Mouse (Mus musculus): ENCODE data around the gene Hnrnph1. TPM values are rescaled to one million over a fixed set of nuclear protein-coding genes. Genes with fewer than 3 reads are reported as not detected.

Gene Hnrnph1
- polyA plus RNA-seq, 1 experiment from 2014 or later: 525 TPM

DNA sequence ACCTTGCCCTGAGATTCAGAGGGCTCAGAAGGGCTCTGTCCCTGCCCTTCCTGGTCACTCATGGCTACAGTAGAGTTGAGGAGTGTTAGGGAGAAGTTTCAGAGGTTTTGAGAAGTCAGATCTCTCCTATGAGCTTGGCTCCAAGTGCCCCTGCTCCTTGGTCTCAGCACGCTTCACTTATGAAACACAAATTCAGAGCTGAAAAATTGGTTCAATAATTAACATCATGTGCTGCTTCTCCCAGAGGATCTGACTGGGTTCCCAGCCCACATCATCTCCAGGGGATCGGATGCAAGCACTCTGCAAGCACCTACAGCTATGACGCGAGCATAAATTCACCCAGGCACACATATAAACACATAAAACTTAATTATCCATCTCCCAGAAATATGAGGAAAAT is 49.3 kb downstream of the Hnrnph1 start:
- Histone ChIP-seq H3K27me3 (replicated peaks) (no peaks in the 10 kb centered on the region), H3K36me3 (replicated peaks) (no peaks in the 10 kb centered on the region), H3K4me3 (no peak overlapping the region), H3K9ac (no peak overlapping the region), H3K27ac (no peak overlapping the region), H3K4me2 (no peak overlapping the region), H3K4me1 (peaks cover 16% of the 10 kb centered on the region), H3K9me3 (no peaks in the 10 kb centered on the region)
- WGBS: 91% methylated on average over 4 of the region's 4 CpGs
- ATAC-seq (replicated peaks): no peak

GRCm38 (mm10) chr11:50430277-50431133 is 53.7 kb downstream of the Hnrnph1 start, which contains the start of gene Rufy1:
Gene Rufy1 (minus strand): TSS chr11:50431125.
- peak within 1 kb of the TSS; percentile 68 for H3K4me2 ChIP-seq
- no peaks in the 10 kb centered on the region for H3K27me3 ChIP-seq (replicated peaks)
- peak within 1 kb of the TSS; percentile 98 for H3K27ac ChIP-seq
- ATAC-seq (replicated peaks): peak; percentile 88
- H3K9ac ChIP-seq: peak within 1 kb of the TSS; percentile 94
- H3K4me1 ChIP-seq: peaks cover 11% of the 10 kb centered on the region
- no peaks in the 10 kb centered on the region for H3K36me3 ChIP-seq (replicated peaks)
- no peaks in the 10 kb centered on the region for H3K9me3 ChIP-seq
- WGBS: under 1% methylated on average over 90 of the region's 90 CpGs
- H3K4me3 ChIP-seq: peak within 1 kb of the TSS; percentile 92

DNA sequence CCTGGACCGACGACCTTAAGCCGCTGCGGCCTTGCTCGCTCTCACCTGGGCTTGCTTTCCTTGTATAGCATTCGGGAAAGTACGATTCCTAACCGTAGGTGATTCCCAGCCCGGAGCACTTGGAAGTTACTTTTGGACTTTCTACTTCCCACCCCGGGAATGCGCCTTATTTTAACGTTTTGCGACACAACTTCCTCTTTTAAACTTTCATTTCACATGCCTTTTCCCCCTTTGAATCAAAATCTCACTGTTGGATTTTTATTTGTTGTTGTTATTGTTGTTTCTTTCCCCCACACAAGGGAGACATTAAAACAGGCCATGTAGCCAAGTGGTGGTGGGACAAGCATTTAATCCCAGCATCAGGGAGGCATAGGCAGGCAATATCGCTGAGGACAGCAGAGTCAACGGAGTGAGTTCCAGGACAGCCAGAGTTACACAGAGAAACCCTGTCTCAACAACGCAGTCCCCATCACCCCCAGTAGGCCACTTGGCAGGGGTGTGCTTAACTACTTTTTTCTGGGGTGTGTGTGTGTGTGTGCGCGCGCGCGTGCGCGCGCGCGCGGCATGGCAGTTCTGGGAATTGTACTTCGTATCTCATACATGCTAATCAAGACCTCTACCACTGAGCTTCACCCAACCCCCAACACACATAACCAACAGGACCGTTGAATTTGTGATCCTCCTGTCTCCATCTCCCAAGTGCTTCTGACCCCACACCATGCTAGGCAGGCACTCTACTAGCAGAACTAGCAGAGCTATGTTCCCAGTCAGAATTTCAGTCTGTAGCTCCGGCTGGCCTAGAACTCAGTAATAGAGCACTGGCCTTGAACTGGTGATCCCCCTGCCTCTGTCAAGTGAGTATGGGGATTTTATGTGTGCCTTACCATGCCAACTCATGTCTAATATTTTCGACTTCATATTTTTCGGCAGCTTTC is 54.6 kb downstream of the Hnrnph1 start:
- peak overlapping the region; percentile 94 for H3K9ac ChIP-seq
- no peaks in the 10 kb centered on the region for H3K36me3 ChIP-seq (replicated peaks)
- no peaks in the 10 kb centered on the region for H3K27me3 ChIP-seq (replicated peaks)
- H3K4me1 ChIP-seq: peaks cover 11% of the 10 kb centered on the region
- no peaks in the 10 kb centered on the region for H3K9me3 ChIP-seq
- peak overlapping the region; percentile 68 for H3K4me2 ChIP-seq
- peak; percentile 22; the same call in 1 of the 2 replicates for ATAC-seq (replicated peaks)
- peak overlapping the region; percentile 92 for H3K4me3 ChIP-seq
- peak overlapping the region; percentile 98 for H3K27ac ChIP-seq
- 31% methylated on average over 32 of the region's 32 CpGs for WGBS

- Histone ChIP-seq H3K4me3 (no peak overlapping the region), H3K4me2 (no peak overlapping the region), H3K36me3 (replicated peaks) (no peaks in the 10 kb centered on the region), H3K4me1 (peaks cover 11% of the 10 kb centered on the region), H3K9me3 (no peaks in the 10 kb centered on the region), H3K9ac (no peak overlapping the region), H3K27ac (no peak overlapping the region), H3K27me3 (replicated peaks) (no peaks in the 10 kb centered on the region)
- no peak for ATAC-seq (replicated peaks)
- WGBS: 90% methylated on average over 3 of the region's 3 CpGs
These were observed 55.3 kb downstream of the Hnrnph1 start for GRCm38 (mm10) chr11:50432069-50432440.

DNA sequence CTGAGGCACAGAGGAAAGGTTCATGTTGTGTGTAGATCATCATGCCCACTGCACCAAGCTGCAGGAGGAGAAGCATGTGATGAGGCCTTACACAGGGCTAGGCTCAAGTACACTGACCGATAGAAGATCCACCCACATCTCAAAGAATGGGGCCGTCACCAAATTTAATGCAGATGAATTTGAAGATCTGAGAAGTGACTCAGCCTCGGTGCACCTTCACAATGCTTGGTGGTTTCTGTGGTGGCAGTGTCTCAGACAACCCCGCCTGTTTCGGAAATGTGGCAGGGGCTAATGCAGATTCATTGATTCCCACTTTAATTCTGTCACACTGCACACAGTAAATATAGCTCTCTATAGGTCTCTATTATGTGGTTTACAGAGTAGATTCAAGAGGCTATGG is 56.1 kb downstream of the Hnrnph1 start:
- peaks cover 11% of the 10 kb centered on the region for H3K4me1 ChIP-seq
- WGBS: 93% methylated on average over 5 of the region's 5 CpGs

More for the DNA sequence above, 56.1 kb downstream of the Hnrnph1 start:
- no peaks in the 10 kb centered on the region for H3K27me3 ChIP-seq (replicated peaks)
- no peak overlapping the region for H3K27ac ChIP-seq
- H3K36me3 ChIP-seq (replicated peaks): no peaks in the 10 kb centered on the region
- H3K9me3 ChIP-seq: no peaks in the 10 kb centered on the region
- no peak overlapping the region for H3K9ac ChIP-seq
- no peak overlapping the region for H3K4me2 ChIP-seq
- no peak overlapping the region for H3K4me3 ChIP-seq
- ATAC-seq (replicated peaks): no peak

MicroRNAs within 50 kb of the gene (microRNA counts, 519-probe panel; counts per million panel counts)
- microRNA mmu-miR-804: 2,450 counts per million, percentile 47 among the panel's probes with 10 or more counts

Small RNA genes lying within 50 kb of the gene (microRNA-seq; reads per million reads assigned to microRNA genes)
- gene Mir804: not detected

Other genes with a start within 250 kb of the Hnrnph1 start
- gene Tbc1d9b, start 245.6 kb upstream of the Hnrnph1 start, polyA plus RNA-seq (2015; fragmentation: Nextera tagmentation; extraction: Ambion mirVana): 42.8 and 43.2 TPM in 2 replicates
- gene Mrnip, start 202.5 kb upstream of the Hnrnph1 start, polyA plus RNA-seq (2015; fragmentation: Nextera tagmentation; extraction: Ambion mirVana): 38.1 and 39.3 TPM in 2 replicates
- 392 and 438 TPM in 2 replicates for gene Sqstm1, start 166.2 kb upstream of the Hnrnph1 start, polyA plus RNA-seq (2015; fragmentation: Nextera tagmentation; extraction: Ambion mirVana)
- 54.6 and 57.9 TPM in 2 replicates for gene Mgat4b, start 166.1 kb upstream of the Hnrnph1 start, polyA plus RNA-seq (2015; fragmentation: Nextera tagmentation; extraction: Ambion mirVana)
- gene Ltc4s, start 138.4 kb upstream of the Hnrnph1 start, polyA plus RNA-seq (2015; fragmentation: Nextera tagmentation; extraction: Ambion mirVana): 1.9 and 2.3 TPM in 2 replicates
- 3.8 and 4.1 TPM in 2 replicates for gene Maml1, start 84.7 kb upstream of the Hnrnph1 start, polyA plus RNA-seq (2015; fragmentation: Nextera tagmentation; extraction: Ambion mirVana)
- gene Canx, start 51.3 kb upstream of the Hnrnph1 start, polyA plus RNA-seq (2015; fragmentation: Nextera tagmentation; extraction: Ambion mirVana): 258 and 266 TPM in 2 replicates
- gene Cby3, start 22.5 kb upstream of the Hnrnph1 start, polyA plus RNA-seq (2015; fragmentation: Nextera tagmentation; extraction: Ambion mirVana): 1.2 and 1.6 TPM in 2 replicates
- 28.1 and 29.5 TPM in 2 replicates for gene Rufy1, start 54.1 kb downstream of the Hnrnph1 start, polyA plus RNA-seq (2015; fragmentation: Nextera tagmentation; extraction: Ambion mirVana)
- gene Adamts2, start 225.1 kb downstream of the Hnrnph1 start, polyA plus RNA-seq (2015; fragmentation: Nextera tagmentation; extraction: Ambion mirVana): 3.7 and 5.0 TPM in 2 replicates